31 mouse cellular contexts compared by ENCODE assay signal in genomic region chr11:18847650-18848049, GRCm38 (mm10).
"Had no signal": no experiment of that assay in that cellular context is flagged by ENCODE, and none has a peak within 500 bp of the region (broad histone marks: within the 10 kb centered on the region; RNA-seq: fewer than 3 reads in every experiment).

No protein-coding gene starts in this region.

- H3K9me3 ChIP-seq: limb, embryonic 10.5 days; limb, embryonic 12.5 days; limb, embryonic 13.5 days; limb, embryonic 15.5 days; liver, embryonic 12.5 days; liver, embryonic 13.5 days; liver, embryonic 15.5 days; lung, embryonic 15.5 days; megakaryocyte, embryonic 14.5 days; midbrain, embryonic 12.5 days; midbrain, embryonic 13.5 days; midbrain, embryonic 15.5 days; neural tube, embryonic 12.5 days; neural tube, embryonic 13.5 days had no signal

- ATAC-seq: liver, embryonic 12.5 days; liver, postnatal 0 days; lung, postnatal 0 days; midbrain, embryonic 13.5 days; midbrain, embryonic 15.5 days; midbrain, embryonic 16.5 days had no signal

- H3K4me2 ChIP-seq: limb, embryonic 12.5 days; limb, embryonic 13.5 days; limb, embryonic 15.5 days; liver, embryonic 11.5 days; liver, embryonic 12.5 days; liver, embryonic 13.5 days; liver, embryonic 15.5 days; lung, embryonic 14.5 days; lung, embryonic 15.5 days; midbrain, embryonic 12.5 days; midbrain, embryonic 13.5 days; midbrain, embryonic 15.5 days; neural tube, embryonic 12.5 days; neural tube, embryonic 13.5 days had no signal

- H3K36me3 ChIP-seq: limb, embryonic 10.5 days; limb, embryonic 12.5 days; limb, embryonic 13.5 days; limb, embryonic 15.5 days; liver, embryonic 12.5 days; liver, embryonic 13.5 days; liver, embryonic 15.5 days; lung, embryonic 15.5 days; midbrain, embryonic 12.5 days; midbrain, embryonic 13.5 days; midbrain, embryonic 15.5 days; neural tube, embryonic 12.5 days; neural tube, embryonic 13.5 days had no signal

- H3K27ac ChIP-seq: limb, embryonic 10.5 days; limb, embryonic 12.5 days; limb, embryonic 13.5 days; limb, embryonic 15.5 days; liver, embryonic 12.5 days; liver, embryonic 13.5 days; liver, embryonic 14.5 days; liver, embryonic 15.5 days; lung, embryonic 15.5 days; macrophage; midbrain, embryonic 12.5 days; midbrain, embryonic 13.5 days; midbrain, embryonic 15.5 days; neural tube, embryonic 12.5 days; neural tube, embryonic 13.5 days had no signal

- H3K9ac ChIP-seq: limb, embryonic 12.5 days; limb, embryonic 13.5 days; limb, embryonic 15.5 days; liver, embryonic 12.5 days; liver, embryonic 13.5 days; liver, embryonic 14.5 days; liver, embryonic 15.5 days; liver, postnatal 0 days; lung, embryonic 14.5 days; lung, embryonic 15.5 days; midbrain, embryonic 12.5 days; midbrain, embryonic 13.5 days; midbrain, embryonic 15.5 days; neural tube, embryonic 12.5 days; neural tube, embryonic 13.5 days had no signal

- DNase-seq: left cerebral cortex, postnatal 4 days; liver; liver, embryonic 13.5 days; liver, postnatal 0 days; lung, adult 18-20 months; lung, adult 2 months; lung, embryonic 14.5 days; lung, postnatal 10 days; lung, postnatal 14 days; lung, postnatal 36 days; lung, postnatal 4 days; midbrain, embryonic 14.5 days had no signal

- H3K4me1 ChIP-seq: limb, embryonic 12.5 days; liver, embryonic 12.5 days; liver, embryonic 13.5 days; liver, embryonic 15.5 days; lung, embryonic 15.5 days; megakaryocyte, embryonic 14.5 days; midbrain, embryonic 12.5 days; midbrain, embryonic 13.5 days; midbrain, embryonic 15.5 days; neural tube, embryonic 12.5 days; neural tube, embryonic 13.5 days had no signal

- H3K4me3 ChIP-seq: limb, embryonic 10.5 days; limb, embryonic 12.5 days; limb, embryonic 13.5 days; limb, embryonic 15.5 days; liver, embryonic 12.5 days; liver, embryonic 13.5 days; liver, embryonic 15.5 days; lung, embryonic 15.5 days; megakaryocyte, embryonic 14.5 days; midbrain, embryonic 12.5 days; midbrain, embryonic 13.5 days; midbrain, embryonic 15.5 days; myocyte; neural tube, embryonic 12.5 days; neural tube, embryonic 13.5 days had no signal

- H3K27me3 ChIP-seq: limb, embryonic 12.5 days; limb, embryonic 13.5 days; limb, embryonic 15.5 days; liver, embryonic 12.5 days; liver, embryonic 13.5 days; liver, embryonic 15.5 days; lung, embryonic 15.5 days; megakaryocyte, embryonic 14.5 days; midbrain, embryonic 12.5 days; midbrain, embryonic 13.5 days; midbrain, embryonic 15.5 days; neural tube, embryonic 12.5 days; neural tube, embryonic 13.5 days had no signal
